Comparison of ENCODE assay signal across 10 mouse cellular contexts in genomic region chr11:69623006-69623405, GRCm38 (mm10). TPM values are rescaled to one million over a fixed set of nuclear protein-coding genes. Genes with fewer than 3 reads are reported as not detected.
DNase-seq lines count a peak whose midpoint lies in the region; ATAC-seq and TF ChIP-seq lines count a peak whose summit lies in the region.
"Had no signal": no experiment of that assay in that cellular context is flagged by ENCODE, and none has a peak within 500 bp of the region (broad histone marks: within the 10 kb centered on the region; RNA-seq: fewer than 3 reads in every experiment).

No protein-coding gene starts in this region.

- H3K36me3 ChIP-seq in intestine, embryonic 14.5 days (ENCODE audit: control insufficient read depth, insufficient read depth, low read length), result no peaks in the 10 kb centered on the region
- no peaks in the 10 kb centered on the region for H3K36me3 ChIP-seq in intestine, postnatal 0 days (ENCODE audit: control insufficient read depth, insufficient read depth)
- H3K36me3 ChIP-seq in embryonic facial prominence, embryonic 12.5 days, result no peaks in the 10 kb centered on the region
- no peaks in the 10 kb centered on the region for H3K36me3 ChIP-seq in hindbrain, postnatal 0 days (ENCODE audit: insufficient read depth, low read length)
- H3K36me3 ChIP-seq in midbrain, embryonic 15.5 days (replicated peaks), result no peaks in the 10 kb centered on the region

- no peak for ATAC-seq in intestine, embryonic 14.5 days (replicated peaks; ENCODE audit: low FRiP score, low TSS enrichment, low read depth)
- no peak for ATAC-seq in intestine, postnatal 0 days
- ATAC-seq in embryonic facial prominence, embryonic 12.5 days (ENCODE audit: insufficient number of reproducible peaks, insufficient read depth, low FRiP score, low TSS enrichment), result no peak
- no peak for ATAC-seq in hindbrain, postnatal 0 days
- ATAC-seq in midbrain, embryonic 15.5 days (replicated peaks), result no peak

- H3K27ac ChIP-seq in intestine, embryonic 14.5 days (ENCODE audit: low read depth), result no peak overlapping the region
- no peak overlapping the region for H3K27ac ChIP-seq in intestine, postnatal 0 days (ENCODE audit: low read depth, low read length)
- H3K27ac ChIP-seq in embryonic facial prominence, embryonic 12.5 days, result no peak overlapping the region
- peak overlapping the region; percentile 89; the same call in 1 of the 2 replicates for H3K27ac ChIP-seq in hindbrain, postnatal 0 days
- no peak overlapping the region; the same call in 1 of the 2 replicates for H3K27ac ChIP-seq in midbrain, embryonic 15.5 days
- H3K27ac ChIP-seq: macrophage had no signal

- H3K4me1 ChIP-seq in intestine, embryonic 14.5 days (replicated peaks; ENCODE audit: control insufficient read depth, insufficient read depth, low read length), result peaks cover 9% of the 10 kb centered on the region
- H3K4me1 ChIP-seq in intestine, postnatal 0 days (replicated peaks; ENCODE audit: control insufficient read depth, insufficient read depth, low read length), result peaks cover 3% of the 10 kb centered on the region; the same call in 1 of the 2 replicates
- H3K4me1 ChIP-seq in embryonic facial prominence, embryonic 12.5 days, result peaks cover 13% of the 10 kb centered on the region
- peaks cover 5% of the 10 kb centered on the region; the same call in 1 of the 2 replicates for H3K4me1 ChIP-seq in hindbrain, postnatal 0 days (ENCODE audit: insufficient read depth, low read length)
- H3K4me1 ChIP-seq in midbrain, embryonic 15.5 days, result peaks cover 11% of the 10 kb centered on the region
- H3K4me1 ChIP-seq in lung, adult 2 months (ENCODE audit: control insufficient read depth, insufficient read depth, low read length), result no peaks in the 10 kb centered on the region; the same call in 1 of the 2 replicates

- WGBS in intestine, embryonic 14.5 days, result 68% methylated on average over 4 of the region's 4 CpGs
- WGBS in intestine, postnatal 0 days, result 81% methylated on average over 4 of the region's 4 CpGs
- WGBS in embryonic facial prominence, embryonic 12.5 days, result 74% methylated on average over 4 of the region's 4 CpGs
- WGBS in hindbrain, postnatal 0 days, result 61% methylated on average over 4 of the region's 4 CpGs
- 72% methylated on average over 4 of the region's 4 CpGs for WGBS in midbrain, embryonic 15.5 days
- 79% methylated on average over 4 of the region's 4 CpGs for WGBS in lung, adult 2 months

- H3K4me3 ChIP-seq in intestine, embryonic 14.5 days (ENCODE audit: low read depth, low read length), result 0 out of 2 replicates have a peak overlapping the region, but pooled peaks have one; percentile 44
- no peak overlapping the region for H3K4me3 ChIP-seq in intestine, postnatal 0 days (ENCODE audit: low read depth, low read length)
- H3K4me3 ChIP-seq in embryonic facial prominence, embryonic 12.5 days, result peak overlapping the region; percentile 52
- peak overlapping the region; percentile 57 for H3K4me3 ChIP-seq in hindbrain, postnatal 0 days (ENCODE audit: low read length)
- peak overlapping the region; percentile 50 for H3K4me3 ChIP-seq in midbrain, embryonic 15.5 days
- H3K4me3 ChIP-seq in lung, adult 2 months (replicated peaks; ENCODE audit: extremely low read depth, low read depth, low read length), result no peak overlapping the region

- peak overlapping the region; percentile 52 for H3K9ac ChIP-seq in intestine, embryonic 14.5 days (ENCODE audit: low read length)
- H3K9ac ChIP-seq in intestine, postnatal 0 days (ENCODE audit: low read depth, low read length), result no peak overlapping the region
- H3K9ac ChIP-seq in embryonic facial prominence, embryonic 12.5 days, result peak overlapping the region; percentile 75; the same call in 1 of the 2 replicates
- H3K9ac ChIP-seq in hindbrain, postnatal 0 days (replicated peaks; ENCODE audit: low read length), result peak overlapping the region; percentile 89
- peak overlapping the region; percentile 63; the same call in 1 of the 2 replicates for H3K9ac ChIP-seq in midbrain, embryonic 15.5 days

- no peak for TF ChIP-seq POLR2A in lung, adult 2 months (IDR thresholded peaks at IDR 0.05; ENCODE audit: borderline replicate concordance, extremely low read depth, low read depth, low read length)

- DNase-seq in intestine, embryonic 14.5 days (ENCODE audit: low spot score), result no peak
- no peak for DNase-seq in hindbrain, postnatal 0 days (ENCODE audit: low spot score)
- no peak for DNase-seq in adrenal gland, postnatal 36 days
- DNase-seq in lung, adult 2 months, result no peak
- no peak for DNase-seq in cerebellum, postnatal 14 days
- DNase-seq: heart, postnatal 14 days had no signal

- no peaks in the 10 kb centered on the region for H3K27me3 ChIP-seq in intestine, embryonic 14.5 days (replicated peaks; ENCODE audit: control insufficient read depth, insufficient read depth, low read length)
- no peaks in the 10 kb centered on the region for H3K27me3 ChIP-seq in intestine, postnatal 0 days (replicated peaks; ENCODE audit: control insufficient read depth, insufficient read depth, low read length)
- H3K27me3 ChIP-seq in embryonic facial prominence, embryonic 12.5 days, result no peaks in the 10 kb centered on the region
- no peaks in the 10 kb centered on the region for H3K27me3 ChIP-seq in hindbrain, postnatal 0 days (ENCODE audit: insufficient read depth, low read length)
- no peaks in the 10 kb centered on the region for H3K27me3 ChIP-seq in midbrain, embryonic 15.5 days (replicated peaks)

- H3K4me2 ChIP-seq in intestine, embryonic 14.5 days (ENCODE audit: low read length), result peak overlapping the region; percentile 73
- no peak overlapping the region; the same call in 1 of the 2 replicates for H3K4me2 ChIP-seq in intestine, postnatal 0 days (replicated peaks; ENCODE audit: low read depth)
- H3K4me2 ChIP-seq in embryonic facial prominence, embryonic 12.5 days (replicated peaks), result peak overlapping the region; percentile 78
- peak overlapping the region; percentile 89 for H3K4me2 ChIP-seq in hindbrain, postnatal 0 days (ENCODE audit: low read depth, low read length)
- H3K4me2 ChIP-seq in midbrain, embryonic 15.5 days, result peak overlapping the region; percentile 79

- no peak for TF ChIP-seq CTCF in intestine, postnatal 0 days (IDR thresholded peaks at IDR 0.05; ENCODE audit: low read depth)
- TF ChIP-seq CTCF in hindbrain, postnatal 0 days (IDR thresholded peaks at IDR 0.05; ENCODE audit: low read depth), result no peak
- no peak for TF ChIP-seq CTCF in lung, adult 2 months (IDR thresholded peaks at IDR 0.05; ENCODE audit: insufficient read depth, low read length)

- H3K9me3 ChIP-seq in intestine, embryonic 14.5 days (ENCODE audit: control insufficient read depth, low read length), result no peaks in the 10 kb centered on the region
- H3K9me3 ChIP-seq in intestine, postnatal 0 days (ENCODE audit: control insufficient read depth), result no peaks in the 10 kb centered on the region
- no peaks in the 10 kb centered on the region for H3K9me3 ChIP-seq in embryonic facial prominence, embryonic 12.5 days
- H3K9me3 ChIP-seq in hindbrain, postnatal 0 days (ENCODE audit: low read length), result no peaks in the 10 kb centered on the region
- H3K9me3 ChIP-seq in midbrain, embryonic 15.5 days, result no peaks in the 10 kb centered on the region

RNA-seq across cellular contexts. Expression of gene Sat2, which starts 1.2 kb away (rescaled TPM):
- 16.8 and 18.1 TPM in 2 replicates for polyA plus RNA-seq in intestine, embryonic 14.5 days (2014; fragmentation: Nextera tagmentation; extraction: Ambion mirVana)
- polyA plus RNA-seq in intestine, postnatal 0 days (2015; fragmentation: Nextera tagmentation; extraction: Ambion mirVana), result 34.1 and 40.3 TPM in 2 replicates
- 25.4 and 25.8 TPM in 2 replicates for polyA plus RNA-seq in embryonic facial prominence, embryonic 12.5 days (2016; fragmentation: Nextera tagmentation; extraction: Ambion mirVana)
- 8.6 and 10.9 TPM in 2 replicates for total RNA-seq in hindbrain, postnatal 0 days (2014; rRNA removed)
- 35.4 and 41.4 TPM in 2 replicates for polyA plus RNA-seq in hindbrain, postnatal 0 days (2015; fragmentation: Nextera tagmentation; extraction: Ambion mirVana)
- polyA plus RNA-seq in midbrain, embryonic 15.5 days (2015; fragmentation: Nextera tagmentation; extraction: Ambion mirVana), result 23.5 and 24.9 TPM in 2 replicates
- total RNA-seq in adrenal gland, postnatal 36 days (2021), result 10 to 100 TPM in 1 of 2 experiments, 1 to 10 TPM in 1; 5.7 to 11.3 TPM
- polyA plus RNA-seq in lung, adult 2 months (2012; rRNA removed), result 3.4 and 6.1 TPM in 2 replicates

RNA-seq across cellular contexts. Expression of gene Shbg, which starts 5.3 kb away (rescaled TPM):
- polyA plus RNA-seq in intestine, embryonic 14.5 days (2014; fragmentation: Nextera tagmentation; extraction: Ambion mirVana), result not detected in 2 replicates
- 0.24 TPM in 1 of 2 replicates, not detected in the other for polyA plus RNA-seq in intestine, postnatal 0 days (2015; fragmentation: Nextera tagmentation; extraction: Ambion mirVana)
- not detected in 2 replicates for polyA plus RNA-seq in embryonic facial prominence, embryonic 12.5 days (2016; fragmentation: Nextera tagmentation; extraction: Ambion mirVana)
- 0.40 TPM in 1 of 2 replicates, not detected in the other for total RNA-seq in hindbrain, postnatal 0 days (2014; rRNA removed)
- polyA plus RNA-seq in hindbrain, postnatal 0 days (2015; fragmentation: Nextera tagmentation; extraction: Ambion mirVana), result not detected in 2 replicates
- polyA plus RNA-seq in midbrain, embryonic 15.5 days (2015; fragmentation: Nextera tagmentation; extraction: Ambion mirVana), result not detected in 2 replicates
- total RNA-seq in adrenal gland, postnatal 36 days (2021), result not detected
- not detected in 2 replicates for polyA plus RNA-seq in lung, adult 2 months (2012; rRNA removed)
- total RNA-seq: heart, postnatal 14 days had no signal
- polyA plus RNA-seq: macrophage had no signal

RNA-seq across cellular contexts. Expression of gene Fxr2, which starts 9.8 kb away (rescaled TPM):
- 22.6 and 23.0 TPM in 2 replicates for polyA plus RNA-seq in intestine, embryonic 14.5 days (2014; fragmentation: Nextera tagmentation; extraction: Ambion mirVana)
- polyA plus RNA-seq in intestine, postnatal 0 days (2015; fragmentation: Nextera tagmentation; extraction: Ambion mirVana), result 9.8 and 10.8 TPM in 2 replicates
- polyA plus RNA-seq in embryonic facial prominence, embryonic 12.5 days (2016; fragmentation: Nextera tagmentation; extraction: Ambion mirVana), result 52.2 and 58.4 TPM in 2 replicates
- 68.5 and 79.6 TPM in 2 replicates for total RNA-seq in hindbrain, postnatal 0 days (2014; rRNA removed)
- 23.3 and 28.8 TPM in 2 replicates for polyA plus RNA-seq in hindbrain, postnatal 0 days (2015; fragmentation: Nextera tagmentation; extraction: Ambion mirVana)
- polyA plus RNA-seq in midbrain, embryonic 15.5 days (2015; fragmentation: Nextera tagmentation; extraction: Ambion mirVana), result 40.6 and 47.0 TPM in 2 replicates
- 10 to 100 TPM; 80.5 to 88.4 TPM for total RNA-seq in adrenal gland, postnatal 36 days (2021)
- 54.4 and 66.9 TPM in 2 replicates for polyA plus RNA-seq in lung, adult 2 months (2012; rRNA removed)

RNA-seq across cellular contexts. Expression of gene Atp1b2, which starts 17.3 kb away (rescaled TPM):
- polyA plus RNA-seq in intestine, embryonic 14.5 days (2014; fragmentation: Nextera tagmentation; extraction: Ambion mirVana), result 7.3 and 8.2 TPM in 2 replicates
- 5.9 and 7.5 TPM in 2 replicates for polyA plus RNA-seq in intestine, postnatal 0 days (2015; fragmentation: Nextera tagmentation; extraction: Ambion mirVana)
- 4.2 and 5.3 TPM in 2 replicates for polyA plus RNA-seq in embryonic facial prominence, embryonic 12.5 days (2016; fragmentation: Nextera tagmentation; extraction: Ambion mirVana)
- total RNA-seq in hindbrain, postnatal 0 days (2014; rRNA removed), result 185 and 210 TPM in 2 replicates
- 145 and 157 TPM in 2 replicates for polyA plus RNA-seq in hindbrain, postnatal 0 days (2015; fragmentation: Nextera tagmentation; extraction: Ambion mirVana)
- polyA plus RNA-seq in midbrain, embryonic 15.5 days (2015; fragmentation: Nextera tagmentation; extraction: Ambion mirVana), result 60.0 and 60.9 TPM in 2 replicates
- 10 to 100 TPM; 28.5 to 45.4 TPM for total RNA-seq in adrenal gland, postnatal 36 days (2021)
- polyA plus RNA-seq in lung, adult 2 months (2012; rRNA removed), result 8.4 and 15.9 TPM in 2 replicates
- polyA plus RNA-seq: macrophage had no signal

RNA-seq across cellular contexts. Expression of gene Sox15, which starts 32.1 kb away (rescaled TPM):
- polyA plus RNA-seq in intestine, embryonic 14.5 days (2014; fragmentation: Nextera tagmentation; extraction: Ambion mirVana), result 0.35 TPM in 1 of 2 replicates, not detected in the other
- polyA plus RNA-seq in intestine, postnatal 0 days (2015; fragmentation: Nextera tagmentation; extraction: Ambion mirVana), result not detected in 2 replicates
- 0.36 TPM in 1 of 2 replicates, not detected in the other for polyA plus RNA-seq in embryonic facial prominence, embryonic 12.5 days (2016; fragmentation: Nextera tagmentation; extraction: Ambion mirVana)
- not detected in 2 replicates for total RNA-seq in hindbrain, postnatal 0 days (2014; rRNA removed)
- polyA plus RNA-seq in hindbrain, postnatal 0 days (2015; fragmentation: Nextera tagmentation; extraction: Ambion mirVana), result 0.35 and 0.40 TPM in 2 replicates
- polyA plus RNA-seq in midbrain, embryonic 15.5 days (2015; fragmentation: Nextera tagmentation; extraction: Ambion mirVana), result 0.20 TPM in 1 of 2 replicates, not detected in the other
- not detected for total RNA-seq in adrenal gland, postnatal 36 days (2021)
- 0.14 and 5.5 TPM in 2 replicates for polyA plus RNA-seq in lung, adult 2 months (2012; rRNA removed)
- total RNA-seq: heart, postnatal 14 days had no signal
- polyA plus RNA-seq: macrophage had no signal

Comparison
In these comparisons a context has a peak if more than half of its experiments do, and no peak if none do; other contexts are left out.
1. H3K4me3 ChIP-seq: peak in intestine, embryonic 14.5 days (single experiment), embryonic facial prominence, embryonic 12.5 days (single experiment), hindbrain, postnatal 0 days (single experiment) and midbrain, embryonic 15.5 days (single experiment); none in intestine, postnatal 0 days (single experiment) and lung, adult 2 months (single experiment).